Mouse (Mus musculus): ENCODE data around the gene Gpr158. TPM values are rescaled to one million over a fixed set of nuclear protein-coding genes. Genes with fewer than 3 reads are reported as not detected.

The Gpr158 gene
- polyA plus RNA-seq (2012; rRNA removed), result not detected in 2 replicates

GRCm38 (mm10) chr2:21367345-21368111 lies at the start of gene Gpr158:
Gene Gpr158, plus strand, starts transcription at chr2:21367542.
- 10% methylated on average over 43 of the region's 43 CpGs for WGBS
- DNase-seq (ENCODE audit: low read depth, low spot score), result peak; percentile 4

- 80% methylated on average over 5 of the region's 5 CpGs for WGBS
- no peak for DNase-seq (ENCODE audit: low read depth, low spot score)
Observed at GRCm38 (mm10) chr2:21343821-21344220, 23.5 kb upstream of the Gpr158 start.

GRCm38 (mm10) chr2:21368351-21369170 lies 1.2 kb downstream of the Gpr158 start:
- WGBS, result 21% methylated on average over 44 of the region's 44 CpGs
- no peak for DNase-seq (ENCODE audit: low read depth, low spot score)

- no peak for DNase-seq (ENCODE audit: low read depth, low spot score)
- 49% methylated on average over 6 of the region's 6 CpGs for WGBS
Observed at GRCm38 (mm10) chr2:21369171-21369485, 1.8 kb downstream of the Gpr158 start.

GRCm38 (mm10) chr2:21369556-21369955 lies 2.2 kb downstream of the Gpr158 start:
- no peak for DNase-seq (ENCODE audit: low read depth, low spot score)
- WGBS, result 70% methylated on average over 2 of the region's 2 CpGs

- DNase-seq (ENCODE audit: low read depth, low spot score), result no peak
- WGBS, result 67% methylated on average over 2 of the region's 2 CpGs
Observed at GRCm38 (mm10) chr2:21379516-21379915, 12.2 kb downstream of the Gpr158 start.

- 29% methylated on average over 2 of the region's 2 CpGs for WGBS
- DNase-seq (ENCODE audit: low read depth, low spot score), result no peak
Observed at GRCm38 (mm10) chr2:21392727-21393126, 25.4 kb downstream of the Gpr158 start.

- whole genome bisulfite sequencing, result 86% methylated on average over 12 of the region's 12 CpGs
- DNase-seq (ENCODE audit: low read depth, low spot score), result no peak
Observed at GRCm38 (mm10) chr2:21397347-21397746, 30.0 kb downstream of the Gpr158 start.

- WGBS, result 56% methylated on average over 3 of the region's 3 CpGs
- DNase-seq (ENCODE audit: low read depth, low spot score), result no peak
Observed at GRCm38 (mm10) chr2:21399657-21400056, 32.3 kb downstream of the Gpr158 start.

GRCm38 (mm10) chr2:21405617-21406016 lies 38.3 kb downstream of the Gpr158 start:
- 35% methylated on average over 3 of the region's 3 CpGs for WGBS
- peak; percentile 24 for DNase-seq (ENCODE audit: low read depth, low spot score)

GRCm38 (mm10) chr2:21407443-21407985 lies 40.2 kb downstream of the Gpr158 start:
- no peak for DNase-seq (ENCODE audit: low read depth, low spot score)
- WGBS, result 48% methylated on average over 2 of the region's 2 CpGs

- 71% methylated on average over 3 of the region's 3 CpGs for WGBS
Observed at GRCm38 (mm10) chr2:21408821-21409220, 41.5 kb downstream of the Gpr158 start.

GRCm38 (mm10) chr2:21430288-21430687 lies 62.9 kb downstream of the Gpr158 start:
- no peak for DNase-seq (ENCODE audit: low read depth, low spot score)
- 71% methylated on average over 2 of the region's 2 CpGs for WGBS

More at GRCm38 (mm10) chr2:21408821-21409220, 41.5 kb downstream of the Gpr158 start:
- DNase-seq (ENCODE audit: low read depth, low spot score), result no peak

- WGBS, result 78% methylated on average over 6 of the region's 6 CpGs
- no peak for DNase-seq (ENCODE audit: low read depth, low spot score)
Observed at GRCm38 (mm10) chr2:21431182-21431581, 63.8 kb downstream of the Gpr158 start.

- 82% methylated on average over 3 of the region's 3 CpGs for WGBS
- no peak for DNase-seq (ENCODE audit: low read depth, low spot score)
Observed at GRCm38 (mm10) chr2:21439626-21440025, 72.3 kb downstream of the Gpr158 start.

GRCm38 (mm10) chr2:21460606-21461005 lies 93.3 kb downstream of the Gpr158 start:
- 29% methylated on average over 4 of the region's 4 CpGs for WGBS

GRCm38 (mm10) chr2:21474957-21475356 lies 107.6 kb downstream of the Gpr158 start:
- WGBS, result 93% methylated on average over 2 of the region's 2 CpGs
- DNase-seq (ENCODE audit: low read depth, low spot score), result no peak

More at GRCm38 (mm10) chr2:21460606-21461005, 93.3 kb downstream of the Gpr158 start:
- peak; percentile 11 for DNase-seq (ENCODE audit: low read depth, low spot score)

GRCm38 (mm10) chr2:21496881-21497280 lies 129.5 kb downstream of the Gpr158 start:
- 74% methylated on average over 3 of the region's 3 CpGs for WGBS
- DNase-seq (ENCODE audit: low read depth, low spot score), result no peak

- DNase-seq (ENCODE audit: low read depth, low spot score), result no peak
- 64% methylated on average over 1 of the region's 1 CpGs for WGBS
Observed at GRCm38 (mm10) chr2:21497965-21498364, 130.6 kb downstream of the Gpr158 start.

- no peak for DNase-seq (ENCODE audit: low read depth, low spot score)
- WGBS, result 80% methylated on average over 2 of the region's 2 CpGs
Observed at GRCm38 (mm10) chr2:21499399-21499798, 132.1 kb downstream of the Gpr158 start.
